22 mouse cellular contexts compared by ENCODE assay signal in the genomic region with DNA sequence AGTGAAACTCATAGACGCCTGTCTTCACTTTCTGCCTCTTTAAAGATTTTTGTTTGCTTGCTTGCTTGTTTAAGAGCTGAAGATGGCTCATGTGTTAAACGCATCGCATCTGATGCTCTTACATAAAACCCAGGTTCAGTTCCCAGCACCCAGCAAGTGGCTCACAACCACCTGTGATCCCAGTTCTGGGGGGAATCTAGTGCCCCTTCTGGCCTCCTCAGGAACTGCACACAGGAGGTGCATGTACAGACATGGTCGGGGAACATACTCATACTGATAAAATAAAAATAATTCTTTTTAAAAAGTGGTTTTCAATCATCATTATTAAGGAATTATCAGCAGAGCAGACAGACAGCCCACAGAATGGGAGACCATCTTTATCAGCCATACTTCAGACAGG. TPM values are rescaled to one million over a fixed set of nuclear protein-coding genes. Genes with fewer than 3 reads are reported as not detected.
DNase-seq lines count a peak whose midpoint lies in the region; ATAC-seq and TF ChIP-seq lines count a peak whose summit lies in the region.
"Had no signal": no experiment of that assay in that cellular context is flagged by ENCODE, and none has a peak within 500 bp of the region (broad histone marks: within the 10 kb centered on the region; RNA-seq: fewer than 3 reads in every experiment).

No protein-coding gene starts in this region.

- TF ChIP-seq POLR2A in cerebellum, adult 2 months (IDR thresholded peaks at IDR 0.05; ENCODE audit: borderline replicate concordance, insufficient read depth, low read length), result no peak

- no peak overlapping the region for H3K4me3 ChIP-seq in cerebellum, adult 2 months (replicated peaks; ENCODE audit: insufficient read depth, low read depth, low read length)
- H3K4me3 ChIP-seq in intestine, postnatal 0 days (ENCODE audit: low read depth, low read length), result no peak overlapping the region
- no peak overlapping the region for H3K4me3 ChIP-seq in intestine, embryonic 15.5 days (replicated peaks)
- H3K4me3 ChIP-seq in lung, postnatal 0 days (ENCODE audit: low read depth, low read length), result no peak overlapping the region
- H3K4me3 ChIP-seq in stomach, postnatal 0 days (ENCODE audit: low read depth, low read length), result no peak overlapping the region
- H3K4me3 ChIP-seq: embryonic facial prominence, embryonic 10.5 days; heart, embryonic 12.5 days; limb, embryonic 13.5 days; liver, embryonic 13.5 days; midbrain, embryonic 10.5 days; stomach, embryonic 15.5 days had no signal

- H3K27ac ChIP-seq in cerebellum, adult 2 months (ENCODE audit: insufficient read depth, low read length), result no peak overlapping the region
- no peak overlapping the region for H3K27ac ChIP-seq in intestine, postnatal 0 days (ENCODE audit: low read depth, low read length)
- no peak overlapping the region for H3K27ac ChIP-seq in intestine, embryonic 15.5 days
- no peak overlapping the region for H3K27ac ChIP-seq in lung, postnatal 0 days (ENCODE audit: low read length)
- no peak overlapping the region for H3K27ac ChIP-seq in stomach, postnatal 0 days (replicated peaks)
- H3K27ac ChIP-seq: embryonic facial prominence, embryonic 10.5 days; limb, embryonic 13.5 days; liver, embryonic 13.5 days; midbrain, embryonic 10.5 days; stomach, embryonic 15.5 days had no signal

- WGBS in cerebellum, adult 2 months, result 92% methylated on average over 4 of the region's 4 CpGs
- WGBS in intestine, postnatal 0 days, result 95% methylated on average over 4 of the region's 4 CpGs
- 91% methylated on average over 4 of the region's 4 CpGs for WGBS in intestine, embryonic 15.5 days
- 94% methylated on average over 4 of the region's 4 CpGs for WGBS in lung, postnatal 0 days
- WGBS in stomach, postnatal 0 days, result 96% methylated on average over 4 of the region's 4 CpGs

- ATAC-seq in intestine, postnatal 0 days, result no peak
- ATAC-seq in intestine, embryonic 15.5 days, result no peak
- no peak for ATAC-seq in lung, postnatal 0 days
- no peak for ATAC-seq in stomach, postnatal 0 days (ENCODE audit: low FRiP score, low TSS enrichment)
- ATAC-seq: Patski had no signal

- no peak overlapping the region for H3K4me2 ChIP-seq in intestine, postnatal 0 days (replicated peaks; ENCODE audit: low read depth)
- no peak overlapping the region for H3K4me2 ChIP-seq in intestine, embryonic 15.5 days (replicated peaks)
- no peak overlapping the region for H3K4me2 ChIP-seq in lung, postnatal 0 days (replicated peaks; ENCODE audit: low read depth, low read length)
- no peak overlapping the region for H3K4me2 ChIP-seq in stomach, postnatal 0 days (replicated peaks; ENCODE audit: low read depth)
- H3K4me2 ChIP-seq: heart, embryonic 12.5 days; limb, embryonic 13.5 days; liver, embryonic 13.5 days; stomach, embryonic 15.5 days had no signal

- H3K9me3 ChIP-seq in intestine, postnatal 0 days (ENCODE audit: control insufficient read depth), result 0 out of 2 replicates have a peak, but pooled peaks cover 3% of the 10 kb centered on the region
- H3K9me3 ChIP-seq in intestine, embryonic 15.5 days, result no peaks in the 10 kb centered on the region
- H3K9me3 ChIP-seq in lung, postnatal 0 days (ENCODE audit: low read length), result no peaks in the 10 kb centered on the region
- no peaks in the 10 kb centered on the region for H3K9me3 ChIP-seq in stomach, postnatal 0 days (ENCODE audit: control insufficient read depth, low read length)
- H3K9me3 ChIP-seq: stomach, embryonic 15.5 days had no signal

- peak; percentile 4; the same call in 1 of the 2 replicates for TF ChIP-seq CTCF in cerebellum, adult 2 months (IDR thresholded peaks at IDR 0.05; ENCODE audit: borderline replicate concordance, insufficient read depth, low read depth, low read length)
- peak; percentile 10; the same call in 1 of the 2 replicates for TF ChIP-seq CTCF in intestine, postnatal 0 days (IDR thresholded peaks at IDR 0.05; ENCODE audit: low read depth)
- peak; percentile 23 for TF ChIP-seq CTCF in lung, postnatal 0 days (IDR thresholded peaks at IDR 0.05)
- peak; percentile 22; the same call in 1 of the 2 replicates for TF ChIP-seq CTCF in stomach, postnatal 0 days (IDR thresholded peaks at IDR 0.05; ENCODE audit: low read depth)

- TF ChIP-seq EP300 in lung, postnatal 0 days (IDR thresholded peaks at IDR 0.05), result no peak
- TF ChIP-seq EP300 in stomach, postnatal 0 days (optimal IDR thresholded peaks at IDR 0.05), result no peak

- H3K9ac ChIP-seq in intestine, postnatal 0 days (ENCODE audit: low read depth, low read length), result no peak overlapping the region
- H3K9ac ChIP-seq in intestine, embryonic 15.5 days, result no peak overlapping the region
- no peak overlapping the region for H3K9ac ChIP-seq in lung, postnatal 0 days (replicated peaks; ENCODE audit: low read depth)
- H3K9ac ChIP-seq in stomach, postnatal 0 days (ENCODE audit: low read length), result no peak overlapping the region
- H3K9ac ChIP-seq: heart, embryonic 12.5 days; limb, embryonic 13.5 days; liver, embryonic 13.5 days; stomach, embryonic 15.5 days had no signal

- no peaks in the 10 kb centered on the region for H3K36me3 ChIP-seq in intestine, postnatal 0 days (ENCODE audit: control insufficient read depth, insufficient read depth)
- H3K36me3 ChIP-seq in intestine, embryonic 15.5 days, result no peaks in the 10 kb centered on the region
- no peaks in the 10 kb centered on the region for H3K36me3 ChIP-seq in lung, postnatal 0 days (ENCODE audit: insufficient read depth, low read length)
- H3K36me3 ChIP-seq in stomach, postnatal 0 days (ENCODE audit: control insufficient read depth, insufficient read depth, low read length), result no peaks in the 10 kb centered on the region
- H3K36me3 ChIP-seq: heart, embryonic 12.5 days; limb, embryonic 13.5 days; stomach, embryonic 15.5 days had no signal

- no peaks in the 10 kb centered on the region for H3K27me3 ChIP-seq in cerebellum, adult 2 months (ENCODE audit: control insufficient read depth, insufficient read depth, low read length)
- H3K27me3 ChIP-seq in intestine, postnatal 0 days (replicated peaks; ENCODE audit: control insufficient read depth, insufficient read depth, low read length), result no peaks in the 10 kb centered on the region
- no peaks in the 10 kb centered on the region for H3K27me3 ChIP-seq in intestine, embryonic 15.5 days (replicated peaks)
- H3K27me3 ChIP-seq in lung, postnatal 0 days (replicated peaks; ENCODE audit: insufficient read depth, low read length), result no peaks in the 10 kb centered on the region
- no peaks in the 10 kb centered on the region for H3K27me3 ChIP-seq in stomach, postnatal 0 days (ENCODE audit: control insufficient read depth, insufficient read depth, low read length)
- H3K27me3 ChIP-seq: heart, embryonic 12.5 days; limb, embryonic 13.5 days; Patski; stomach, embryonic 15.5 days had no signal

- DNase-seq in cerebellum, adult 2 months, result no peak
- DNase-seq in cerebellum, postnatal 10 days, result no peak
- DNase-seq in lung, postnatal 0 days (ENCODE audit: low spot score), result no peak
- DNase-seq in lung, adult 18-20 months, result no peak
- no peak for DNase-seq in stomach, postnatal 0 days (ENCODE audit: low spot score)
- no peak for DNase-seq in cerebellum, adult 8-10 months
- DNase-seq: adrenal gland, adult 2 months; cerebellum, adult 9-10 months; gastrocnemius, postnatal 10 days; heart, adult 11 months; heart, postnatal 10 days; kidney, postnatal 14 days; layer of hippocampus, postnatal 36 days; liver, embryonic 13.5 days had no signal

- H3K4me1 ChIP-seq in cerebellum, adult 2 months (ENCODE audit: control insufficient read depth, insufficient read depth, low read length), result peaks cover 2% of the 10 kb centered on the region; the same call in 1 of the 2 replicates
- H3K4me1 ChIP-seq in intestine, postnatal 0 days (replicated peaks; ENCODE audit: control insufficient read depth, insufficient read depth, low read length), result no peaks in the 10 kb centered on the region
- peaks cover 10% of the 10 kb centered on the region for H3K4me1 ChIP-seq in intestine, embryonic 15.5 days (replicated peaks)
- peaks cover 3% of the 10 kb centered on the region; the same call in 1 of the 2 replicates for H3K4me1 ChIP-seq in lung, postnatal 0 days (ENCODE audit: insufficient read depth, low read depth, low read length)
- H3K4me1 ChIP-seq in stomach, postnatal 0 days (replicated peaks; ENCODE audit: control insufficient read depth, insufficient read depth), result no peaks in the 10 kb centered on the region

RNA-seq across cellular contexts. Expression of a gene that starts 35.1 kb away (rescaled TPM):
- 2.9 and 3.3 TPM in 2 replicates for polyA plus RNA-seq in cerebellum, adult 2 months (2012; rRNA removed)
- polyA plus RNA-seq in intestine, postnatal 0 days (2015; fragmentation: Nextera tagmentation; extraction: Ambion mirVana), result 20.0 and 20.6 TPM in 2 replicates
- 4.7 and 5.5 TPM in 2 replicates for polyA plus RNA-seq in intestine, embryonic 15.5 days (2015; fragmentation: Nextera tagmentation; extraction: Ambion mirVana)
- 11.9 and 12.1 TPM in 2 replicates for polyA plus RNA-seq in lung, postnatal 0 days (2015; fragmentation: Nextera tagmentation; extraction: Ambion mirVana)
- 4.5 and 6.2 TPM in 2 replicates for polyA plus RNA-seq in stomach, postnatal 0 days (2015; fragmentation: Nextera tagmentation; extraction: Ambion mirVana)

RNA-seq across cellular contexts. Expression of a gene that starts 40.0 kb away (rescaled TPM):
- polyA plus RNA-seq in cerebellum, adult 2 months (2012; rRNA removed), result 150 and 157 TPM in 2 replicates
- polyA plus RNA-seq in intestine, postnatal 0 days (2015; fragmentation: Nextera tagmentation; extraction: Ambion mirVana), result 2.2 and 2.3 TPM in 2 replicates
- 11.4 and 15.5 TPM in 2 replicates for polyA plus RNA-seq in intestine, embryonic 15.5 days (2015; fragmentation: Nextera tagmentation; extraction: Ambion mirVana)
- polyA plus RNA-seq in lung, postnatal 0 days (2015; fragmentation: Nextera tagmentation; extraction: Ambion mirVana), result 28.8 and 37.2 TPM in 2 replicates
- polyA plus RNA-seq in stomach, postnatal 0 days (2015; fragmentation: Nextera tagmentation; extraction: Ambion mirVana), result 2.4 and 2.6 TPM in 2 replicates

RNA-seq across cellular contexts. Expression of a gene that starts 52.6 kb away (rescaled TPM):
- 25.1 and 29.6 TPM in 2 replicates for polyA plus RNA-seq in cerebellum, adult 2 months (2012; rRNA removed)
- 0.46 and 0.51 TPM in 2 replicates for polyA plus RNA-seq in intestine, postnatal 0 days (2015; fragmentation: Nextera tagmentation; extraction: Ambion mirVana)
- polyA plus RNA-seq in intestine, embryonic 15.5 days (2015; fragmentation: Nextera tagmentation; extraction: Ambion mirVana), result 0.23 and 0.49 TPM in 2 replicates
- polyA plus RNA-seq in lung, postnatal 0 days (2015; fragmentation: Nextera tagmentation; extraction: Ambion mirVana), result 4.1 and 4.4 TPM in 2 replicates
- polyA plus RNA-seq in stomach, postnatal 0 days (2015; fragmentation: Nextera tagmentation; extraction: Ambion mirVana), result 0.31 and 0.34 TPM in 2 replicates
